Mouse (Mus musculus): Measurements from ENCODE around the gene Ccdc92b.

- TF ChIP-seq CTCF (IDR thresholded peaks at IDR 0.05; ENCODE audit: low read depth, low read length) (no peak), GATA2 (IDR thresholded peaks at IDR 0.05; ENCODE audit: borderline replicate concordance, low read depth, low read length) (no peak), GATA1 (IDR thresholded peaks at IDR 0.05; ENCODE audit: borderline replicate concordance, low read length) (no peak), POLR2AphosphoS5 (IDR thresholded peaks at IDR 0.05; ENCODE audit: insufficient replicate concordance, low read depth, low read length) (no peak), TAL1 (conservative IDR thresholded peaks at IDR 0.05; ENCODE audit: low read depth, low read length) (no peak)
Measured at GRCm38 (mm10) chr11:74647966-74648365, 28.6 kb downstream of the Ccdc92b start.

Measured in G1E (cell line).